Mouse (Mus musculus): Measurements from ENCODE around the gene Lcor. TPM values are rescaled to one million over a fixed set of nuclear protein-coding genes. Genes with fewer than 3 reads are reported as not detected.

The Lcor gene
- polyA plus RNA-seq, 1 experiment from 2014 or later = 23.1 TPM

DNA sequence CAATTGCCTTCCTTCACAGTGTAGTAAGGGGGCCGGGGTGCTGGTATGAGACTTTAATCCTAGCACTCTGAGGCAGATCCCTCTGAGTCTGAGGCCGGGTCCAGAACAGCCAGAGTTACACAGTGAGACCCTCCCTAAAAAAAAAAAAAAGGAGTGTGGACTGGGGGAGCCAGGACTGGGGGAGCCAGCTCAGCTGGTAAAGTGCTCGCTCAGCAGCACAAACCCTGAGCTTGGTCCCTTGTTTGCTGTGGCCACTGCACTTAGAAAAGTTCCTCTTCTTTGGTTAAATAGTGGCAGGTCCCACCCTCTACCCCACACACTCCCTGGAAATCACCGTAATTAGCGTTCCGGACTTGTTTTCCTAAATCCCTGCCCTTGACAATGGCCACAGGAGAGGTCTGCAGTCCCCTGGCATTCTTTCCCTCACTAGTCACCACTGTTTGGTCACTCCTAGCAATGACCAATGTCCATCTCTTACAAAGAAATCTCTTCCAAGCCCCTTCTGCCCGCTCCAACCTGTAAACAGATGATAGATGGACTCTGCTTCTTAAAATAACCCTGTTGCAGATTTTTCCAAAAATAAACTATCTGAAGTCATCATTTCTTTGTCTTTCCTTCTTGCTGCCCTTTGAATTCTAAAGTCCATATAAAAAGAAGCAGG is 32.9 kb upstream of the Lcor start:
- Histone ChIP-seq H3K4me3 (no peak overlapping the region), H3K9me3 (no peaks in the 10 kb centered on the region), H3K36me3 (no peaks in the 10 kb centered on the region), H3K27me3 (no peaks in the 10 kb centered on the region), H3K4me1 (no peaks in the 10 kb centered on the region), H3K27ac (replicated peaks) (no peak overlapping the region), H3K4me2 (replicated peaks) (no peak overlapping the region), H3K9ac (replicated peaks) (no peak overlapping the region)
- no peak for ATAC-seq (replicated peaks)
- WGBS = 51% methylated on average over 7 of the region's 7 CpGs

DNA sequence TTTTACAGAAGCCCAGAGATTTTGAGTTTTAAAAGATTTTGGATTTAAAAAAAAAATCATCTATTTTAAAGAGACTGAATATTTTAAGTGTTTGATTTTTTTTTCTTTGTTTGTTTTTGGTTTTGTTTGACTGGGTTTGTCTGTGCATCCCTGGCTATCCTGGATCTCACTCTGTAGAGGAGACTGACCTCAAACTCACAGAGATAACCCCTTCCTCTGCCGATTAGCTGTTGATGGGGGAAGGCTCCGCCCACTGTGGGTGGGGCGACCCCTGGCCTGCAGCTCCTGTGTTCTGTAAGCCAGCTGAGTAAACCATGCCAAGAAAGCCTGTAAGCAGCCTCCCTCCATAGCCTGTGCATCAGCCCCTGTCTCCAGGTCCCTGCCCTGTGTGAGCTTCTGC is 30.3 kb upstream of the Lcor start:
- H3K9ac ChIP-seq (replicated peaks) = no peak overlapping the region
- no peak for ATAC-seq (replicated peaks)
- no peaks in the 10 kb centered on the region for H3K27me3 ChIP-seq
- no peaks in the 10 kb centered on the region for H3K36me3 ChIP-seq
- H3K4me3 ChIP-seq = no peak overlapping the region
- H3K27ac ChIP-seq (replicated peaks) = no peak overlapping the region
- WGBS = 29% methylated on average over 3 of the region's 3 CpGs
- H3K9me3 ChIP-seq = no peaks in the 10 kb centered on the region
- no peaks in the 10 kb centered on the region for H3K4me1 ChIP-seq
- H3K4me2 ChIP-seq (replicated peaks) = no peak overlapping the region

- Histone ChIP-seq H3K9me3 (no peaks in the 10 kb centered on the region), H3K27me3 (no peaks in the 10 kb centered on the region), H3K27ac (replicated peaks) (no peak overlapping the region), H3K4me2 (replicated peaks) (no peak overlapping the region), H3K4me3 (no peak overlapping the region), H3K9ac (replicated peaks) (no peak overlapping the region), H3K4me1 (no peaks in the 10 kb centered on the region), H3K36me3 (no peaks in the 10 kb centered on the region)
- 81% methylated on average over 5 of the region's 7 CpGs for WGBS
- ATAC-seq (replicated peaks) = no peak
Observed at GRCm38 (mm10) chr19:41454601-41455000, 27.8 kb upstream of the Lcor start.

DNA sequence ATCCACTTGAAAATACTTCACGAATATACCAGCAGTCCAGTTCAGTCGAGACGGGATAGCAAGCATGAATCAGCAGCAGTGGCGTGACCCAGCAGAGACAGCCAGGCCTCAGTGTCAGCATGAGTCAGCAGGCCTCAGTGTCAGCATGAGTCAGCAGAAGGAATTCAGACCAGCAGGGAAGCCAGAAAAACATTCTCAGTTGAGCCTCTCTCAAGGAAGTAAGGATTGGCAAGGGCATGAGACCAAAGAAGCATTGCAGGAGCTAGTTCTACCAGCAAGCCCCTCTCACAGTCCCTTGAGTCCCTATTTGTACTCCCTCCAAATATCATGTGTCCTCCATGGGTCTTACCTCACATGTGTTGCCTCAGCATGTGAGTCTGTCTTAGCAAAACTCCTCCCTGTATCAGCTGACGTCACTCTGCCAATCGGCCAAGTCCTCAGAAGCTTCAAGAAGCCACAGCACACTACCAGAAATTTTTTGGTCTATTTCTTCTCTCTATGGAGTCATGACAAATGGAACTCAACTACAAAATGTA is 27.3 kb upstream of the Lcor start:
- Histone ChIP-seq H3K4me1 (no peaks in the 10 kb centered on the region), H3K36me3 (no peaks in the 10 kb centered on the region), H3K9ac (replicated peaks) (no peak overlapping the region), H3K4me2 (replicated peaks) (no peak overlapping the region), H3K9me3 (no peaks in the 10 kb centered on the region), H3K4me3 (no peak overlapping the region), H3K27ac (replicated peaks) (no peak overlapping the region), H3K27me3 (no peaks in the 10 kb centered on the region)
- 86% methylated on average over 6 of the region's 6 CpGs for WGBS
- ATAC-seq (replicated peaks) = no peak

DNA sequence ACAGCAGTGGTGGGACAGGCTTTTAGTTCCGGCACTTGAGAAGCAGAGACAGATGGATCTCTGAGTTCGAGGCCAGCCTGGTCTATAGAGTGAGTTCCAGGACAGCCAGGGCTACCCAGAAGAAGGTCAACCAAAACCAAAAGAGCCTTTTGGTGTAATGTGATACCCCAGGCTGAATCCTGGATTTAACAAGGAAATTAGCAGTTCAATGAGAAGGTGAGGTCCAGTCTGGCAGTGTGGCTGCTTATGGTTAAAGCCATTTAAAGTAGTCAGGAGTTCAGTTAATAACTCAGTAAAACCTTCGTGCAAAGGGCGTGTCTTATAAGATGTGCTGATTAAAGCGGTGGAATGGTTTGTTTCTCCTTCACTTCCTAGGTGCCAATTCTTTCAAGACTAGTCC is 25.3 kb upstream of the Lcor start:
- no peak overlapping the region for H3K4me3 ChIP-seq
- H3K4me1 ChIP-seq = no peaks in the 10 kb centered on the region
- no peaks in the 10 kb centered on the region for H3K9me3 ChIP-seq
- no peak overlapping the region for H3K27ac ChIP-seq (replicated peaks)
- H3K9ac ChIP-seq (replicated peaks) = no peak overlapping the region
- H3K27me3 ChIP-seq = no peaks in the 10 kb centered on the region
- WGBS = 86% methylated on average over 5 of the region's 5 CpGs
- H3K4me2 ChIP-seq (replicated peaks) = no peak overlapping the region
- no peak for ATAC-seq (replicated peaks)
- H3K36me3 ChIP-seq = no peaks in the 10 kb centered on the region

- Histone ChIP-seq H3K27ac (replicated peaks) (no peak overlapping the region), H3K4me1 (no peaks in the 10 kb centered on the region), H3K9ac (replicated peaks) (no peak overlapping the region), H3K4me2 (replicated peaks) (no peak overlapping the region), H3K27me3 (no peaks in the 10 kb centered on the region), H3K4me3 (no peak overlapping the region), H3K36me3 (no peaks in the 10 kb centered on the region), H3K9me3 (no peaks in the 10 kb centered on the region)
- ATAC-seq (replicated peaks) = no peak
- WGBS = 81% methylated on average over 9 of the region's 9 CpGs
Observed at GRCm38 (mm10) chr19:41462166-41462735, 20.2 kb upstream of the Lcor start.

GRCm38 (mm10) chr19:41463841-41464240 is 18.6 kb upstream of the Lcor start:
- Histone ChIP-seq H3K4me1 (no peaks in the 10 kb centered on the region), H3K9ac (replicated peaks) (no peak overlapping the region), H3K36me3 (no peaks in the 10 kb centered on the region), H3K27ac (replicated peaks) (no peak overlapping the region), H3K27me3 (no peaks in the 10 kb centered on the region), H3K9me3 (no peaks in the 10 kb centered on the region), H3K4me2 (replicated peaks) (no peak overlapping the region), H3K4me3 (no peak overlapping the region)
- WGBS = 90% methylated on average over 5 of the region's 5 CpGs
- ATAC-seq (replicated peaks) = no peak

DNA sequence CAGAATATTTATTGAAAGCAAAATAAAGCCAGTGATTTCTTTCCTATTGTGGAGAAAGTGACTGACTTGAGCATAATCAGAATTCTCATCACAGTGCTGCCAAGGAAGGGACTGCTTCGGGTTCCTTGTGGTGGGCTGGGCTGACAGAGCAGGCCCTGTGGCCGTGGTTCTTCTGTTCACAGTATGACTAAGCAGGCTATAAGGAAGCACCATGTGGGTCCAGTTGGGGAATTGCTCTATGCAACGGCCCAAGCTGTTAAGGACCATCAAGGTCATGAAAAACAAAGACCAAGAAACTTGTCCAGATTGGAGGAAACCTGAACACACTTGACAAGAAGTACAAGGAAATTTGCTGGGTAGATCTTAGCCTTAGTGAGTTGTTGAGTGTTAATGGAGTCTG is 16.0 kb upstream of the Lcor start:
- H3K9ac ChIP-seq (replicated peaks) = no peak overlapping the region
- H3K27ac ChIP-seq (replicated peaks) = no peak overlapping the region
- no peak overlapping the region for H3K4me3 ChIP-seq
- H3K27me3 ChIP-seq = no peaks in the 10 kb centered on the region
- H3K4me1 ChIP-seq = no peaks in the 10 kb centered on the region
- no peak for ATAC-seq (replicated peaks)
- H3K9me3 ChIP-seq = no peaks in the 10 kb centered on the region
- no peak overlapping the region for H3K4me2 ChIP-seq (replicated peaks)
- no peaks in the 10 kb centered on the region for H3K36me3 ChIP-seq
- WGBS = 89% methylated on average over 3 of the region's 3 CpGs

DNA sequence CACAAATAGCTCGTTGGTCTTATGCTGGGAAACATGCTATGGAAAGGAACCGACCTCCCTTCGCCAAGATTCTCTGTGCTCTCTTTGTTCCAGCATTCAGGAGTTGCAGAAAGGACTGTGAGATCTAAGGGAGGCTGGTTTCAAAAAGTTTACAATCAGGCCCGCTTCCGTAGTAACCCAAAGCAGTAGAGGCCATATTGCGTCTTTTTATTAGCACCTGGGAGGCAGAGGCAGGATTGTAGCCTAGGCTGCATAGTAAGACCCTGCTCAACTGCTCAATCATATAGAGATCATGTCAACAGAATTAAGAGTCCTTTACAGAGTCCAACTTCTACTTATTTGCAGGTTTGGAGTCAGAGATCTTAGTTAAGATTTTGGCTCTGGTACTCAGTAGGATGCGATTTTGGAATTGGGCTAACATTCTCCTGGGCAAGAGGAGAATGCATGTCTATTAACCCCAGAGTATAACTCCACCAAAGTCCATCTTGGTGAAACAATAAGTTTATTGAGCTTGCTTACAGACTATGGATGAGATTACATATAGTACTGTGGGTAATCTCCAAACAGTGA is 8.8 kb upstream of the Lcor start:
- Histone ChIP-seq H3K4me3 (no peak overlapping the region), H3K4me1 (no peaks in the 10 kb centered on the region), H3K27ac (replicated peaks) (no peak overlapping the region), H3K27me3 (no peaks in the 10 kb centered on the region), H3K9ac (replicated peaks) (no peak overlapping the region), H3K36me3 (no peaks in the 10 kb centered on the region), H3K4me2 (replicated peaks) (no peak overlapping the region), H3K9me3 (no peaks in the 10 kb centered on the region)
- no peak for ATAC-seq (replicated peaks)
- 77% methylated on average over 7 of the region's 7 CpGs for WGBS

- Histone ChIP-seq H3K36me3 (no peaks in the 10 kb centered on the region), H3K4me1 (no peaks in the 10 kb centered on the region), H3K27me3 (no peaks in the 10 kb centered on the region), H3K9me3 (no peaks in the 10 kb centered on the region), H3K4me3 (no peak overlapping the region), H3K9ac (replicated peaks) (no peak overlapping the region), H3K27ac (replicated peaks) (no peak overlapping the region), H3K4me2 (replicated peaks) (no peak overlapping the region)
- no peak for ATAC-seq (replicated peaks)
- 85% methylated on average over 2 of the region's 2 CpGs for WGBS
Observed at GRCm38 (mm10) chr19:41474943-41475342, 7.5 kb upstream of the Lcor start.

- peaks cover 7% of the 10 kb centered on the region for H3K4me1 ChIP-seq
- H3K27ac ChIP-seq (replicated peaks) = no peak overlapping the region
- H3K9ac ChIP-seq (replicated peaks) = no peak overlapping the region
- WGBS = 82% methylated on average over 3 of the region's 3 CpGs
- no peak overlapping the region for H3K4me2 ChIP-seq (replicated peaks)
- no peaks in the 10 kb centered on the region for H3K27me3 ChIP-seq
- H3K9me3 ChIP-seq = no peaks in the 10 kb centered on the region
- ATAC-seq (replicated peaks) = no peak
- no peaks in the 10 kb centered on the region for H3K36me3 ChIP-seq
- no peak overlapping the region for H3K4me3 ChIP-seq
Observed at GRCm38 (mm10) chr19:41476530-41477249, 5.7 kb upstream of the Lcor start.

Data from forebrain, embryonic 15.5 days (tissue).